Mouse (Mus musculus): ENCODE data around the gene Zfp536. TPM values are rescaled to one million over a fixed set of nuclear protein-coding genes. Genes with fewer than 3 reads are reported as not detected.
"Not testable (repeated sequence)": the region's sequence is repeated elsewhere in the genome, so short reads cannot be mapped to it uniquely, and the experiment has no call there.

Gene Zfp536
- total RNA-seq, 2 experiments from 2014 or later: 32.5 to 37.6 TPM

DNA sequence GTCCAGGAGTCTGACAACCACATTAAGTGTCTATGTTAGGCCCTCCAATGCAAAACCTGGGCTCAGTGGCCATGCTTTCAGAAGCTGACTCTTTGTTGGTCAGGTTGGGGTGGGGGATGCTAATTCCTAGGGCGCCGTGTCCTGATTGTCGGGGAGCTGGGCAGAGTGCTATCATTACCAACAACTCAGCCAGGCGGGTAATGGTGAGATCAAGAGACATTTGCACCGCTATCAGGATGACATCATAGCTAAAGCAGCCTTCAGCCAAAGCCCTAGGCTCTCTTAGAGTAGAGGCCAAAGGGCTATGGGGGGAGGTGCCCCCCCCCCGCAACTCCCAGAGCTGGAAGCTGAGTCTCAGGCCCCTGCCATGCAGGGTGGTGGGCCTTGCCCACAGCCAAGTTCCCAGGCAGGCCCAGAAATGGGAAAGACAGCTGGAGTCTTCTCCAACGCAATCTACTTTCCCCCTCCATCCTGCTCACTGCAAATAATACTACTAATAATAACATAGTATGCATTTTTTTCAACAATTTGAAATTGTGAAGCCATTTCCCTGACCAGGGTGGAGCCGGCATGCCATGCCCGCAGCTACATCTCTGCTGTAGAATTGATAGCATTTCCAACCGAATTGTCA lies 5.0 kb downstream of the Zfp536 start:
- DNase-seq: no peak
- intact Hi-C loops (cut with DNase I): no loop called here

DNA sequence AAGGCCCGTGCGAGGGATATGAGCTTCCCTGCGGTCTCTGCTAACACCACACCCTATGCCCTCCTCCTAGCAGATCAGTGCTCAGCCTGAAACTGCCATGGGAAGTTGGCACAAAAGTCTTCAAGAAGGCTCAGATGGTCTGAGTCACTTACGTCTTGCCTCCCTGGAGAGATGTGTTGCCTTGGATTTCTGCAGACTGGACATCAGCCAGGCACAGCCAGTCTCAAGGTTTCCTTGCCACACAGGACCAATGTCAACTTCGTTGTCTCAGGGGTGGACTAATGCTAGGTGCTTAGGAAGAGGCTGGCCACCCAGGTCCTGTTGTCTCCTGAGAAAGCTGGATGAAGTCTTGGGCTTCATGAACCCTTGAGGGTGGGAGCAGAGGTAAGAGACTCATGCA lies 14.6 kb downstream of the Zfp536 start:
- no peak for DNase-seq
- intact Hi-C loops (cut with DNase I): no loop called here

DNA sequence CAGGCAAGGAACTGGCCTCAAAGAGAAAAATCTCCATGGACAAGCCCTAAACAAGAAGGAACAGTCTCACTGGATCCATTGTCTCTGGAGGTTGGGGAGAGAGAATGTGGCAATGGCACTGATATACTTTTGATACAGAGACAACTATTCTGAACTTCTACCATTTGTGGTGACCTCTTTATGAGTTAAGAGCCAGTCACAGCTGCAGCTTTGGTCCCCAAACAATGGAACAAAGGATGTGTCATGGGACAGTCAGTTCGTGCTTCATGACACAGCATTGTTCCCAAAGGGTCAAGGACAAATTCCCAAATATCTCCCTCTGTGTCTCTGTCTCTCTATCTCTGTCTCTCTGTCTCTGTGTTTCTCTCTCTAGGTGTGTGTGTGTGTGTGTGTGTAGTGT lies 20.4 kb downstream of the Zfp536 start:
- intact Hi-C loops (cut with DNase I): no loop called here
- DNase-seq: no peak

DNA sequence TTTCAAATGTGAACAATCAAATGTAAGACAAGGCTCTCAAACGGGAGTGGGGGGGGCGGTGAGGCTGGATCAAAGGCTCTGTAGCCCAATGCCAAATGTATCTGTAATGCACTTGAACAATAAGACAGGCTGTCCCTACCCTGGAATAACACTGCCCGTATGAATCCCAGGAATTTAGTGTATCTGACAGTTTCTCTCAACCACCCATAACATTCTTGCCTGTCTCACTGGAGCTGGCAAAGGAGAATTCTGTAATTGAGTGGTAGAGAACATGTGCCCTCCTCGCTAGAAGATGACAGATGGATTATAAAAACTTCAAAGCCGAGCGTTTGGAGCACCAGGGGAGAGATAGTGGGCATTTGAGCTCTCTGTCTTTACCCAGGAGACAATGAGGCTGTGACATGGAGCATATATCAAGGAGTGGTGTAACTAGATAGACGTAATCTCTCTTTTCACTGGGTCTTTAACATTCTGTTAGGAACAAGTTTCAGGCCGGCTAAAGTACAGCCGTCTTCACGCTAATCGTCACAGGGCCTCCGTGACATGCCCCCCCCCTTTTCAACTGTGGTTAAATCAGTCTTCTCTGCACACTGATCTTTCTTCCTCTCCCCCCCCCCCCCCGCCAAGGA lies 27.2 kb downstream of the Zfp536 start:
- DNase-seq: no peak
- intact Hi-C loops (cut with DNase I): no loop called here

DNA sequence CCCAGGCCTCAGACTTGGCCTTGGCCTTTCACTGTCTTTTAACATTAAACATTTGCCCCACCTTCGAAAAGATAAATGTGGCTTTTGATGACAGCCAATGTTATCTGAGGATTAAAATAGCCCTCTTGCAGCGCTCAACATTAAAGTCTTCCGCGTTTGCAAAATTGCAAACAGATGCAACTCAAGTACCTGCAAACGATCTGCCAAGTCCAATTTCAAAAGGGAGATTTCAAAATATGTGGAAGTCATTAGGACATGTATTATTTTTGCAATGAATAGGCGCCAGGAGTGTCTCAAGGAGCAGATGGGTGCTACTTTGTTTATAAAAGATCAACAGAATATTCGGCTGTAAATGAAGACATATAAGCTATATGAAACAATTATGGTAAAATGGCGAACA lies 30.1 kb downstream of the Zfp536 start:
- no peak for DNase-seq
- intact Hi-C loops (cut with DNase I): no loop called here

GRCm38 (mm10) chr7:37737191-37737590 lies 36.2 kb downstream of the Zfp536 start:
- intact Hi-C loops (cut with DNase I): no loop called here
- DNase-seq: peak; percentile 25

- DNase-seq: no peak
- intact Hi-C loops (cut with DNase I): no loop called here
Observed at GRCm38 (mm10) chr7:37736413-37736720, 37.1 kb downstream of the Zfp536 start.

GRCm38 (mm10) chr7:37735707-37736412 lies 37.6 kb downstream of the Zfp536 start:
- intact Hi-C loops (cut with DNase I): no loop called here
- DNase-seq: no peak

- no peak for DNase-seq
- intact Hi-C loops (cut with DNase I): no loop called here
Observed at GRCm38 (mm10) chr7:37735101-37735500, 38.3 kb downstream of the Zfp536 start.

DNA sequence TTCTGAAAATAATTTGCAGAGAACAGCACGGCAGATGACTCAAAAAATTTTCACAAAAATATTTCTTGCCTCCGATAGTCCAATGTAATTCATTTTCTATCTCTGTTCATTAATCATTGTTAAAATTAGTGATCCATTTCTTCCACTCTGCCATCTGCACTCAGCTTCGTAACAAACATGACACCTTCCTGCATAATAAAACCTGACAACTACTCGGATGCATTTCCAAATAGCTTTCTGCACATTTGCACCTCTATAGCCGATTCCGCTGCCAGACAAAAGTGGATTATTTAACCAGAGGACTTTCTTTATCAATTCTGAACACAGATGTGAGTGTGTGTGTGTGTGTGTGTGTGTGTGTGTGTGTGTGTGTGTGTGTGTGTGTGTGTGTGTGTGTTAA lies 38.9 kb downstream of the Zfp536 start:
- DNase-seq: no peak
- intact Hi-C loops (cut with DNase I): no loop called here

- intact Hi-C loops (cut with DNase I): no loop called here
Observed at GRCm38 (mm10) chr7:37733996-37734395, 39.4 kb downstream of the Zfp536 start.

GRCm38 (mm10) chr7:37732741-37733140 lies 40.7 kb downstream of the Zfp536 start:
- intact Hi-C loops (cut with DNase I): no loop called here
- no peak for DNase-seq

More at GRCm38 (mm10) chr7:37733996-37734395, 39.4 kb downstream of the Zfp536 start:
- DNase-seq: no peak

DNA sequence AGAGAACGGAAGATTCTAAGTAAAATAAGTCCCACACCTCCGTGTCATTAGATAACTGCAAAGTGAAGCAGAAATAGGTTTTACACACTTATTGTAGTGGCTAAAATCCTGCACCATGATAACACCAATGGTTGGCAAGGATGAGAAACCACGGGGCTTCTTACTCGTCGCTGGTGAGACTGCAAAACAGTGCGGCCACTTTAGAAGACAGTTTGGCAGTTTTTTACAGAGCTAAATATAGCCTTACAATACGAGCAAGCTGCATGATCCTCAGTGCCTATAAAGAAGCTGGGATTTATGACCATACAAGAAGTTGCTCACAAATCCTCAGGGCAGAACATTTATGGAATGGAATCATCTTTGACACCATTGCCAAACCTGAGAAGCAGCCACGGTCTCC lies 45.7 kb downstream of the Zfp536 start:
- intact Hi-C loops (cut with DNase I): no loop called here
- DNase-seq: no peak

- no peak for DNase-seq
- intact Hi-C loops (cut with DNase I): no loop called here
Observed at GRCm38 (mm10) chr7:37724002-37724790, 49.2 kb downstream of the Zfp536 start.

DNA sequence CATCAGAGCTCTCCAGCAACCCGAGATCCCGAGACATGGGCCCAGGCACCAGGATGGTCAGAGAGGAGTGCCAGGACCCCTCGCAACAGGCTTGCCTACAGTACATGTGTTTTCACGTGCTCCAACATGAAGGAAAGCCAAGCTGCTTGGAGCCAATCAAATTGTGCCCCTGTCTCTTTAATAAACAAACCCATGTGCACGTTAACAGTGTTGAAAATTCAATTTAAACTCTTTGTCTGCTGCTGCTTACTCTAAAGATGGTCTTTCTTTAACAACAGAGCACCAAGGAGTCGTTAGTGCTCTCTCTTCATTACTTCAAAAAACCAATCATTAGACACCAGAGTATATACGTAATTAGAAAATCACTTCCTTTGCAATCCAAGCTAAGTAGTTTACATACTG lies 50.2 kb downstream of the Zfp536 start:
- intact Hi-C loops (cut with DNase I): no loop called here
- no peak for DNase-seq

DNA sequence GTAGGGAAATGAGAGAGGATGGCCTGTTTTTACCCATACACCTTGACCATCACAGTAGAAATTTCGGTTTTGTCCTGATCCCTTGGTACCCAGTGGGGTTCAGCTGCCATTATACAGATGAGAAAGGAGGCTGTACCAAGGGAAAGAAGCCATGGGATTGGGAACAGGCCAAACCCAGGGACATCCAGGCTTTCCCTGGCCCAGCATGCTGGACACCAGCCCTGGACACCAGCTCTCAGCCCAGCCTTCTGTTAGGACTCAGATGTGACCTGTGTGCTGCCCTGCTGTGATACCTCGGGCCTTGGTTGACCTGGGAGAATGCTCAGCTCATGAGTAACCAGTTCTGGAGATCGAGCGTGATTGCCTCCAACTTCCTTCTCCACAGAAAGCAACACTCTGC lies 51.8 kb downstream of the Zfp536 start:
- DNase-seq: no peak
- intact Hi-C loops (cut with DNase I): no loop called here

DNA sequence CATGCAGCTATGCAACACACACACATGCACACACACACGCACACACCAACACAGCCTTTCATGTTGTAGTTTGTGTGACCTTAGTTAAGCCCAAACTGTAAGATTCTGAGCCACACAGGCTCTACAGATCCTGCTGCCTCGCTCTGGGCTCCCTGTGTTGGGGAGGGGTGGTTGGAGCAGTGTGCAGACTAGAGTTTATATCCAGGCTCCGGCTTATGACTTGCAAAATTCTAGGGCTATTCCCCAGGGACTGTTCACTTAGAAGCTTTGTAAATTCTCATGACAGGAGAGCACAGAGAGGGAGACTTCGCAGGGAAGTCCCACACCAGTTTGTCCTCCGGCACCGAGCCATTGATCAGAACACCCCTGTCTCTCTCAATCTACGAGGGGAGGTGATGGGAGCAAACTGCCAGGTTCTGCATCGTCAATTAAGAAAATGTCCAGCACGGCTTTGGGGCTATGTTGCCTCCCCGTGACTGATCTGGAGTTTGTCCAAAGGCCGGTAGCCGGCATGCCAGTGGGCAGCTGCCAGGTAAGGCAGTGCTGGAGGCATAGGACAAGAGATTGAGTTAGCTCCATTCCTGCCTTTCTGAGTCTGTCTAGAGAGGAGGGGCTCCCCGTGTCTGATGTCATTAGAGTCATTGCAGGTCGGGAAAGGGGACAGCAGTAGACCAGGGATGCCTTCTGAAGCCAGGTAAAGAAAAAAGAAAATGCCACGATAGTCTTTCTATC lies 54.6 kb downstream of the Zfp536 start:
- peak; percentile 24 for DNase-seq
- intact Hi-C loops (cut with DNase I): no loop called here

- intact Hi-C loops (cut with DNase I): no loop called here
- no peak for DNase-seq
Observed at GRCm38 (mm10) chr7:37717071-37717470, 56.4 kb downstream of the Zfp536 start.

DNA sequence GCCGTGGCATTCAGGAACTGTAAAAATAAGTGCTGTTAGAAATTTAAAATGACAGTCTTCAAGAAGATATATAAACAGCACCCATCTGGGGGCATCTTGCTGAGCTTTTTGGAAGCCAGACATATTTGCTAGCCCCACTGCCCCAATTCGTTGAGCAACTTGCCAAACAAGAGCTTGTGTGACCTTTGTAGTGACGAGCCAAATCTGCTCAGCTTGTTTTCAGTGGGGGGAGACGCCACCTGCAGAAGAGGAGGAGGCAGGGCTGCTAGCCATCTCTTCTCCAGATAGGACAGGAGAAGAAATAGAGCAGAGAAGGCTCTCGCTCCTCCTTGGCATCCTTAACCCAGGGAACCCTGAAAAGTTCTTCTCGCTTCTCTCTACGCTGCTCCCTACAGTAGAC lies 56.8 kb downstream of the Zfp536 start:
- intact Hi-C loops (cut with DNase I): no loop called here
- DNase-seq: no peak

DNA sequence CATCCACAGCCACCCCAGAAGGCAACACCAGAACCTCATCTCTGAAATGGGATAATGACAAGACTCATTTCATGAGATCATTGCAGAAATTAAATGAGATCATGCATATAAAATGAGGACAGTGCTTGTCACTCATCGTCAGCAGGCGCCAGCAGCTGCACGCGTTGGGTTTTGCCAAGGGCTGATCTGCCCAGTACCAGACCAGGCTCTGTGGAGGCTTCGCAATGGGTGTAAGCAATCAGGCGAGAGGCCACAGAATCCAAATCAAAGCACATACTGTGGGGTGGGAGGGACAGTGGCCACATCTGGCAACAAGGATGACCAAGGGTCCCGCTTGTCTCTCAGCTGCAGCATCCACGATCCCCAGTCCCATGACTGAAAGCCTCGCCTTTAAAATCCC lies 69.0 kb downstream of the Zfp536 start:
- DNase-seq: no peak
- intact Hi-C loops (cut with DNase I): no loop called here

- DNase-seq; intact Hi-C loops (cut with DNase I): not testable (repeated sequence)
Observed at GRCm38 (mm10) chr7:37697378-37697777, 76.1 kb downstream of the Zfp536 start.
